Mouse (Mus musculus) stomach, postnatal 0 days (tissue): Measurements from ENCODE around the gene Klf3.

Experiments used
- CTCF ChIP-seq: IDR thresholded peaks from 2 replicates; pipeline ENCODE4 v1.5.1; 2016; ENCODE audit warnings: antibody characterized with exemption, low read depth, mild to moderate bottlenecking, moderate library complexity
- EP300 ChIP-seq: optimal IDR thresholded peaks from 2 replicates; pipeline ENCODE3; 2016; ENCODE audit warnings: antibody characterized with exemption

DNA sequence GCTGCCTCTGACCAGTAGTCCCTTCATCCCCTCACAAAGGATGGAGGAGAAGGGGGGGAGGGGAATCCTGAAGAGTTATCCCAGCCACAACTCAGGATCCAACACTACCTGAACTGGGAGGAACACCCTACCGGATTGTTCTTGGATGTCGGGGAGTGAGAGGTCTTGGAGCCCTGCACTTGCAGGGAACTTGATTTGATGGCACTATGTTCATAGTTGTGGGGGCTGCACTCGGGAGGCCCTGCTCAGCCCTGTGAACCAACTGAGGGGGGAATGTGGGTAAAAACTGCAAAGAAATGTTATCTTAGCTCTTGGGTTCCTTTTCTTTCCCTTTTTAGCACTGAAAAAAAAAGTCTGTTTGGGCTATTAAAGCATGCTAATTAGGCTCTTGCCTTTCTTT lies 27.6 kb downstream of the Klf3 start:
- TF ChIP-seq CTCF (no peak), EP300 (no peak)
